Mouse (Mus musculus): ENCODE results near the gene Pitpnc1. TPM values are rescaled to one million over a fixed set of nuclear protein-coding genes. Genes with fewer than 3 reads are reported as not detected.
A peak's percentile ranks its signal among the peaks of the same experiment; 100 is the strongest.

The Pitpnc1 gene
- polyA plus RNA-seq, 1 experiment from 2014 or later: 10.9 TPM

GRCm38 (mm10) chr11:107226431-107226830, 244.1 kb downstream of the Pitpnc1 start:
- no peaks in the 10 kb centered on the region for H3K9me3 ChIP-seq (replicated peaks; ENCODE audit: control insufficient read depth, low read length)
- 90% methylated on average over 1 of the region's 1 CpGs for WGBS (ENCODE audit: insufficient replicate concordance)
- no peak overlapping the region for H3K27ac ChIP-seq (ENCODE audit: low read depth, low read length)
- H3K4me1 ChIP-seq (ENCODE audit: control insufficient read depth, insufficient read depth, low read length): peaks cover 18% of the 10 kb centered on the region
- no peaks in the 10 kb centered on the region for H3K27me3 ChIP-seq (ENCODE audit: control insufficient read depth, insufficient read depth, low read length)
- ATAC-seq (replicated peaks; ENCODE audit: insufficient number of reproducible peaks, low FRiP score, low TSS enrichment): no peak
- no peak overlapping the region for H3K9ac ChIP-seq (ENCODE audit: low read depth, low read length)
- no peak overlapping the region for H3K4me3 ChIP-seq (ENCODE audit: low read depth, low read length)
- H3K36me3 ChIP-seq (ENCODE audit: control insufficient read depth, insufficient read depth, low read length): 0 out of 2 replicates have a peak, but pooled peaks cover 2% of the 10 kb centered on the region
- H3K4me2 ChIP-seq: no peak overlapping the region

- no peak overlapping the region for H3K9ac ChIP-seq (ENCODE audit: low read depth, low read length)
- H3K4me3 ChIP-seq (ENCODE audit: low read depth, low read length): no peak overlapping the region
- H3K4me2 ChIP-seq: no peak overlapping the region
- WGBS (ENCODE audit: insufficient replicate concordance): 70% methylated on average over 10 of the region's 10 CpGs
- no peaks in the 10 kb centered on the region for H3K27me3 ChIP-seq (ENCODE audit: control insufficient read depth, insufficient read depth, low read length)
- H3K27ac ChIP-seq (ENCODE audit: low read depth, low read length): no peak overlapping the region
- 0 out of 2 replicates have a peak, but pooled peaks cover 2% of the 10 kb centered on the region for H3K36me3 ChIP-seq (ENCODE audit: control insufficient read depth, insufficient read depth, low read length)
- no peak for ATAC-seq (replicated peaks; ENCODE audit: insufficient number of reproducible peaks, low FRiP score, low TSS enrichment)
- peaks cover 18% of the 10 kb centered on the region for H3K4me1 ChIP-seq (ENCODE audit: control insufficient read depth, insufficient read depth, low read length)
- no peaks in the 10 kb centered on the region for H3K9me3 ChIP-seq (replicated peaks; ENCODE audit: control insufficient read depth, low read length)
These were observed 244.5 kb downstream of the Pitpnc1 start for GRCm38 (mm10) chr11:107226013-107226412.

DNA sequence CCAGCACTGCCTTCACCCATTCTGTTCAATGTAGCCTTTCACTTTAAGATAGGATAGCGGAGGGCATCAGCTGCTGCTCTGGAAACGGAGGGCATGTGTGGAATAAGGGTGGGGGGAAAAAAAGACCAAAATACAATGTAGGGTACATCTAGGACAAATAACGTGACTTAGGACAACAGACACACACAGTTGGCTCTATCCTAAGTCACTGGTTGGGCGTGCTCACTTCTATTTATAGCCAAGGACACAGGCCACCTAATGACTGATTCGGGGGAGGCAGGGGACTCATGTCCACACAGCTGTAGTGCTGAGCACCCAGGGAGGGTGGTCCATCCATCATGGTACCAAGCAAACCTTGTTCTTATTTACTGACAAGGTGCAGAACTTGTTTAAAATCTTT, 245.2 kb downstream of the Pitpnc1 start:
- H3K4me3 ChIP-seq (ENCODE audit: low read depth, low read length): no peak overlapping the region
- H3K27ac ChIP-seq (ENCODE audit: low read depth, low read length): peak overlapping the region; percentile 46; the same call in 1 of the 2 replicates
- no peaks in the 10 kb centered on the region for H3K27me3 ChIP-seq (ENCODE audit: control insufficient read depth, insufficient read depth, low read length)
- H3K4me2 ChIP-seq: no peak overlapping the region
- H3K4me1 ChIP-seq (ENCODE audit: control insufficient read depth, insufficient read depth, low read length): peaks cover 18% of the 10 kb centered on the region
- no peaks in the 10 kb centered on the region for H3K9me3 ChIP-seq (replicated peaks; ENCODE audit: control insufficient read depth, low read length)
- H3K36me3 ChIP-seq (ENCODE audit: control insufficient read depth, insufficient read depth, low read length): 0 out of 2 replicates have a peak, but pooled peaks cover 2% of the 10 kb centered on the region
- ATAC-seq (replicated peaks; ENCODE audit: insufficient number of reproducible peaks, low FRiP score, low TSS enrichment): no peak
- no peak overlapping the region for H3K9ac ChIP-seq (ENCODE audit: low read depth, low read length)
- WGBS (ENCODE audit: insufficient replicate concordance): 50% methylated on average over 5 of the region's 5 CpGs

- Histone ChIP-seq H3K27me3 (ENCODE audit: control insufficient read depth, insufficient read depth, low read length) (no peaks in the 10 kb centered on the region), H3K4me1 (ENCODE audit: control insufficient read depth, insufficient read depth, low read length) (peaks cover 18% of the 10 kb centered on the region), H3K4me3 (ENCODE audit: low read depth, low read length) (no peak overlapping the region), H3K4me2 (no peak overlapping the region), H3K36me3 (ENCODE audit: control insufficient read depth, insufficient read depth, low read length) (0 out of 2 replicates have a peak, but pooled peaks cover 2% of the 10 kb centered on the region), H3K9me3 (replicated peaks; ENCODE audit: control insufficient read depth, low read length) (no peaks in the 10 kb centered on the region), H3K9ac (ENCODE audit: low read depth, low read length) (no peak overlapping the region), H3K27ac (ENCODE audit: low read depth, low read length) (no peak overlapping the region)
- ATAC-seq (replicated peaks; ENCODE audit: insufficient number of reproducible peaks, low FRiP score, low TSS enrichment): no peak
- 68% methylated on average over 8 of the region's 8 CpGs for WGBS (ENCODE audit: insufficient replicate concordance)
These were observed 246.8 kb downstream of the Pitpnc1 start for GRCm38 (mm10) chr11:107223667-107224214.

DNA sequence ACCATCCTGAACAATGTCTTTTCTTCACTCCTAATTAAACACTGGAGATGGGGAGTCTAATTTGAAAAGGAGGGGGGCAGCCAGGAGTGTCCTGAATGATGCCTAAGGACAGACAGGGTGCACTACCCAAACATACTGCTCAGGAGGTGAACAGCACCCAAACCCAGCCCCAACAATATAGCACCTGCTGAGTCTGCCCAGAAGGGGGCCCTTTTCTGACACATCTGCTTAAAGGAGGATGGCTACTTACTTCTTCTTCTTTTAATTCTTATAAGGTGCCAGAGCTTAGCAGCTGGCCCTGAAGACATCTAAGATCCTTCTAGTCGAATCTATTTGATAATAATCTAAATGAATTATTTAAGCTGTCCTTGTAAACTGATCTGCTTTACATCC, 247.3 kb downstream of the Pitpnc1 start:
- H3K4me2 ChIP-seq: no peak overlapping the region
- H3K9me3 ChIP-seq (replicated peaks; ENCODE audit: control insufficient read depth, low read length): no peaks in the 10 kb centered on the region
- ATAC-seq (replicated peaks; ENCODE audit: insufficient number of reproducible peaks, low FRiP score, low TSS enrichment): no peak
- no peak overlapping the region for H3K27ac ChIP-seq (ENCODE audit: low read depth, low read length)
- H3K36me3 ChIP-seq (ENCODE audit: control insufficient read depth, insufficient read depth, low read length): 0 out of 2 replicates have a peak, but pooled peaks cover 2% of the 10 kb centered on the region
- no peak overlapping the region for H3K4me3 ChIP-seq (ENCODE audit: low read depth, low read length)
- H3K9ac ChIP-seq (ENCODE audit: low read depth, low read length): no peak overlapping the region
- peaks cover 18% of the 10 kb centered on the region for H3K4me1 ChIP-seq (ENCODE audit: control insufficient read depth, insufficient read depth, low read length)
- 74% methylated on average over 1 of the region's 1 CpGs for WGBS (ENCODE audit: insufficient replicate concordance)
- no peaks in the 10 kb centered on the region for H3K27me3 ChIP-seq (ENCODE audit: control insufficient read depth, insufficient read depth, low read length)

DNA sequence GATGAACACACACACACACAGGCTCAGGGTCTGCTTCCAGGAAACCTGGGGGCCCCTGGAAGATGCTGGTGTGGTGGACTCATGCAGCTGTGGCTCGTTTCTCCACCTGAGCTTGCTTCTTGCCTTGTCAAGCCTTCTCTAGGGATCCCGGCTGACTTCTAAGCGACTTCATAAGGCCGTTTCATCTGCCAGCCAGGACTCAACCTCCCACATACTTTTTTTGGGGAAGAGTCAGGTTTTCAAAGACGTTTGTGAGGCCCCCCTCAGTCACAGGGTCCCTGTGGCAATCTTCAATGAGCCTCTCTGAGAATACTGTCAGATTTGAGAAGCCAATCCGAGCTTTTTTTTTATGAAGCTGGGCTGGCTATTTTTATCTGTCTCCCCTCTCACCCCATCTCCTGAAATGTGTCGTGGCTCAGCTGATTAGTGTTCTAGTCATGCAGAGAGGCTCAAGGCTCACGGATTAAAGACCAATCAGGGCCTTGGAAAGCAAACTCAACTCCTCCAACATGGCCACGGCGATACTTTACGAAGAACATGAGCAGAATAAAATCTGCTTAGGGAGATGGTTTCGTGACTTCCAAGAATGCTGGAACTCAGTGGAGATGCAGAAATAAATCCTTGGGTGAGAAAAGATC, 247.8 kb downstream of the Pitpnc1 start:
- Histone ChIP-seq H3K4me3 (ENCODE audit: low read depth, low read length) (no peak overlapping the region), H3K27ac (ENCODE audit: low read depth, low read length) (no peak overlapping the region), H3K36me3 (ENCODE audit: control insufficient read depth, insufficient read depth, low read length) (no peaks in the 10 kb centered on the region), H3K9me3 (replicated peaks; ENCODE audit: control insufficient read depth, low read length) (no peaks in the 10 kb centered on the region), H3K4me2 (no peak overlapping the region), H3K27me3 (ENCODE audit: control insufficient read depth, insufficient read depth, low read length) (no peaks in the 10 kb centered on the region), H3K9ac (ENCODE audit: low read depth, low read length) (no peak overlapping the region), H3K4me1 (ENCODE audit: control insufficient read depth, insufficient read depth, low read length) (peaks cover 18% of the 10 kb centered on the region)
- 58% methylated on average over 12 of the region's 12 CpGs for WGBS (ENCODE audit: insufficient replicate concordance)
- no peak for ATAC-seq (replicated peaks; ENCODE audit: insufficient number of reproducible peaks, low FRiP score, low TSS enrichment)

DNA sequence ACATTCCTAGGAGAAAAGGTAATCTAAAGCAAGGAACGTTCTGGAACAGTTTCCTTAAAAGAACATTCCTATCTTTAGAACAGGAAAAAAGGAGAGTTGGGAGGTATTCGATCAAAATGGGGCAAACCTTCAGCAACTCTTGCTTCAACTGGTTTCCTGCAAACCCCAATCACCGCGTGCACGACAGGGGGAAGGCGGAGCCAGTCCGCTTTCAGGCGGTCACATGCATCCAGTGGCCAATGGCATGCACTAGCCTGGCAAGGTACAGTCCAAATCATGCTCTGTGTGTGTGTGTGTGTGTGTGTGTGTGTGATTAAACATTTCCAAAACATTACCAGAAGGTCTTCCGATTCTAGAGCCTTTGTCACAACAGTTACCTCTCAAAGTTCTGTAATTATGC, 255.4 kb downstream of the Pitpnc1 start:
- Histone ChIP-seq H3K9ac (ENCODE audit: low read depth, low read length) (no peak overlapping the region), H3K27ac (ENCODE audit: low read depth, low read length) (no peak overlapping the region), H3K36me3 (ENCODE audit: control insufficient read depth, insufficient read depth, low read length) (no peaks in the 10 kb centered on the region), H3K4me2 (no peak overlapping the region), H3K9me3 (replicated peaks; ENCODE audit: control insufficient read depth, low read length) (no peaks in the 10 kb centered on the region), H3K4me3 (ENCODE audit: low read depth, low read length) (no peak overlapping the region), H3K4me1 (ENCODE audit: control insufficient read depth, insufficient read depth, low read length) (no peaks in the 10 kb centered on the region; the same call in 1 of the 2 replicates), H3K27me3 (ENCODE audit: control insufficient read depth, insufficient read depth, low read length) (no peaks in the 10 kb centered on the region)
- 77% methylated on average over 9 of the region's 9 CpGs for WGBS (ENCODE audit: insufficient replicate concordance)
- ATAC-seq (replicated peaks; ENCODE audit: insufficient number of reproducible peaks, low FRiP score, low TSS enrichment): no peak

- no peaks in the 10 kb centered on the region for H3K27me3 ChIP-seq (ENCODE audit: control insufficient read depth, insufficient read depth, low read length)
- H3K4me3 ChIP-seq (ENCODE audit: low read depth, low read length): no peak overlapping the region
- no peaks in the 10 kb centered on the region for H3K36me3 ChIP-seq (ENCODE audit: control insufficient read depth, insufficient read depth, low read length)
- H3K9ac ChIP-seq (ENCODE audit: low read depth, low read length): no peak overlapping the region
- no peak overlapping the region for H3K4me2 ChIP-seq
- WGBS (ENCODE audit: insufficient replicate concordance): 76% methylated on average over 5 of the region's 5 CpGs
- no peak overlapping the region for H3K27ac ChIP-seq (ENCODE audit: low read depth, low read length)
- H3K9me3 ChIP-seq (replicated peaks; ENCODE audit: control insufficient read depth, low read length): no peaks in the 10 kb centered on the region
- no peak for ATAC-seq (replicated peaks; ENCODE audit: insufficient number of reproducible peaks, low FRiP score, low TSS enrichment)
- no peaks in the 10 kb centered on the region; the same call in 1 of the 2 replicates for H3K4me1 ChIP-seq (ENCODE audit: control insufficient read depth, insufficient read depth, low read length)
These were observed 256.8 kb downstream of the Pitpnc1 start for GRCm38 (mm10) chr11:107213745-107214144.

DNA sequence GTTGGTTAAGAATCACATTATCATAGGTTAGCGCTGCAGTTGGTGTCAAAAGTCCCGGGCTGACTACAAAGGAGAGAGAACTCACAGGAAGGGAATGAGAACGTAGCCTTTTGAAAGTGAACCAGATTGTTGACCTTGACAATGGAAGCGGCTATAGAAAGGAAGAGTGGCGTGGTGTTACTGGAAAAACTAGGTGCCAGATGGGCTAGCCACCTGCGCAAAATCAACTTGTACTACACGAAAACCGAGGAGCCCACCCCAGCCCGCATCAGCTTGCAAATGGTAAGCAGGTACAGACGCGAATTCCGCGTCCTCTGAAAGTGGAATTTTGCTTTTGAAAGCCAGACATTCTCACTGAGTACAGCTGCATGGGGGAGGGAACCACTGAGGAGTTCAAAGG, 260.7 kb downstream of the Pitpnc1 start:
- no peaks in the 10 kb centered on the region; the same call in 1 of the 2 replicates for H3K4me1 ChIP-seq (ENCODE audit: control insufficient read depth, insufficient read depth, low read length)
- H3K4me3 ChIP-seq (ENCODE audit: low read depth, low read length): no peak overlapping the region
- H3K4me2 ChIP-seq: no peak overlapping the region
- no peak overlapping the region for H3K9ac ChIP-seq (ENCODE audit: low read depth, low read length)
- no peak overlapping the region for H3K27ac ChIP-seq (ENCODE audit: low read depth, low read length)
- no peaks in the 10 kb centered on the region for H3K36me3 ChIP-seq (ENCODE audit: control insufficient read depth, insufficient read depth, low read length)
- H3K9me3 ChIP-seq (replicated peaks; ENCODE audit: control insufficient read depth, low read length): no peaks in the 10 kb centered on the region
- no peak for ATAC-seq (replicated peaks; ENCODE audit: insufficient number of reproducible peaks, low FRiP score, low TSS enrichment)
- H3K27me3 ChIP-seq (ENCODE audit: control insufficient read depth, insufficient read depth, low read length): no peaks in the 10 kb centered on the region
- 75% methylated on average over 13 of the region's 13 CpGs for WGBS (ENCODE audit: insufficient replicate concordance)

All from heart, embryonic 11.5 days (tissue).